Mouse (Mus musculus) lung, postnatal 0 days (tissue): Measurements from ENCODE around the gene Bcar1.

Experiments used
- CTCF ChIP-seq: IDR thresholded peaks from 2 replicates; pipeline ENCODE4 v1.5.1; 2016; ENCODE audit warnings: antibody characterized with exemption, mild to moderate bottlenecking
- EP300 ChIP-seq: IDR thresholded peaks from 2 replicates; pipeline ENCODE4 v1.6.1; 2016; ENCODE audit warnings: antibody characterized with exemption, mild to moderate bottlenecking, control low read depth

GRCm38 (mm10) chr8:111773476-111773875, 29.9 kb upstream of the Bcar1 start:
- no peak for TF ChIP-seq CTCF
- no peak for TF ChIP-seq EP300
